ENCODE assay signal across 8 mouse cellular contexts in the genomic region with DNA sequence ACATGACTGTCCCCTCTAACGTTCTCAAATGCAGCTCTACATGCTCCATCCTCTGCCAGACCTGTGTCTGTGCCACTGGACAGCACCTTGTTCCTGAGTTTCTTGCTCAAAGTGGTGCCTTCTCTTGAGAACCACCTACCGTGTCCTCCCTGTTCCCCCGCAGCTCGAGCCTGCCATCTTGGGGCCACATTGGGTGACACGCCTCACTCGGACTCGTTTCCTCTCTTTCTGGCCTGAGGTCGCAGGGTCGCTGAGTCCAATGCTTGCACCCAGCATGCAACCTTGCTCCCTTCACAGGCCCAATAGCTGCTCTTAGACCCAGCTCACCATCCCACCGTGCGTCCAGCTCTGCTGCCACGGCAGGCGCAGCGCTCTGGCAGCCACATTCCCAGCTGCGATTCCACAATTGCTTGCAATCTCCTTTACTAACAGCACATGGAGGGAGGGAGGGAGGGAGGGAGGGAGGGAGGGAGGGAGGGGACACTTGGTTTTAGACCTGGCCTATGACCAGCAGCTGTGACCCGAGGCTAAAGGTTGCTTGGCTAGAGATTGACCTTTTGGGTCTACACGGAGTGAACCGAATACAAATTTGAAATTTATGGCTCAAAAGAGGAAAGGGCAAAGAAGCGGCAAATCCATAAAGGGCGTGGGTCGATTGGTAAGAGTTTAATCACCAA. TPM values are rescaled to one million over a fixed set of nuclear protein-coding genes. Genes with fewer than 3 reads are reported as not detected.
DNase-seq lines count a peak whose midpoint lies in the region; ATAC-seq and TF ChIP-seq lines count a peak whose summit lies in the region.

No protein-coding gene starts in this region.

- peak; percentile 85 for DNase-seq in forebrain, embryonic 11.5 days (ENCODE audit: low spot score)
- DNase-seq in cerebellum, adult 9-11 months = peak; percentile 82
- peak; percentile 88 for DNase-seq in gastrocnemius, adult 18-20 months (ENCODE audit: low spot score)
- DNase-seq in hindbrain, postnatal 0 days (ENCODE audit: low spot score) = peak; percentile 61
- peak; percentile 66 to 72 for DNase-seq in left cerebral cortex, postnatal 14 days (ENCODE audit: low spot score in 2 of 2)
- DNase-seq in skeletal muscle tissue, adult 2 months (ENCODE audit: low read depth, low spot score) = peak; percentile 67

- no peaks in the 10 kb centered on the region for H3K27me3 ChIP-seq in forebrain, embryonic 11.5 days (ENCODE audit: control insufficient read depth, insufficient read depth, low read length)
- no peaks in the 10 kb centered on the region for H3K27me3 ChIP-seq in forebrain, embryonic 16.5 days (replicated peaks; ENCODE audit: control insufficient read depth, insufficient read depth, low read length)
- no peaks in the 10 kb centered on the region for H3K27me3 ChIP-seq in hindbrain, postnatal 0 days (ENCODE audit: insufficient read depth, low read length)

- intact Hi-C loops in left cerebral cortex, postnatal 14 days (cut with DNase I) = loop anchor here (1.0 to 2.0 kb wide), 3 partner anchors 33 to 123 kb away; no protein-coding TSS in a partner anchor

- H3K27ac ChIP-seq in forebrain, embryonic 11.5 days (ENCODE audit: low read depth, low read length) = no peak overlapping the region
- no peak overlapping the region for H3K27ac ChIP-seq in forebrain, embryonic 16.5 days (ENCODE audit: low read length)
- H3K27ac ChIP-seq in hindbrain, postnatal 0 days = no peak overlapping the region

- peaks cover 8% of the 10 kb centered on the region for H3K4me1 ChIP-seq in forebrain, embryonic 11.5 days (replicated peaks; ENCODE audit: control insufficient read depth, insufficient read depth, low read length)
- peaks cover 8% of the 10 kb centered on the region for H3K4me1 ChIP-seq in forebrain, embryonic 16.5 days (replicated peaks; ENCODE audit: control insufficient read depth, insufficient read depth, low read length)
- peaks cover 5% of the 10 kb centered on the region; the same call in 1 of the 2 replicates for H3K4me1 ChIP-seq in hindbrain, postnatal 0 days (ENCODE audit: insufficient read depth, low read length)

- H3K9ac ChIP-seq in forebrain, embryonic 11.5 days (ENCODE audit: low read length) = no peak overlapping the region
- no peak overlapping the region for H3K9ac ChIP-seq in forebrain, embryonic 16.5 days (replicated peaks; ENCODE audit: low read depth, low read length)
- H3K9ac ChIP-seq in hindbrain, postnatal 0 days (replicated peaks; ENCODE audit: low read length) = no peak overlapping the region

- 15% methylated on average over 21 of the region's 21 CpGs for WGBS in forebrain, embryonic 11.5 days
- WGBS in forebrain, embryonic 16.5 days = 15% methylated on average over 21 of the region's 21 CpGs
- 11% methylated on average over 21 of the region's 21 CpGs for WGBS in hindbrain, postnatal 0 days

- no peak overlapping the region for H3K4me2 ChIP-seq in forebrain, embryonic 11.5 days (ENCODE audit: low read depth, low read length, severe bottlenecking)
- H3K4me2 ChIP-seq in forebrain, embryonic 16.5 days (ENCODE audit: low read length) = no peak overlapping the region
- no peak overlapping the region for H3K4me2 ChIP-seq in hindbrain, postnatal 0 days (ENCODE audit: low read depth, low read length)

- ATAC-seq in forebrain, embryonic 11.5 days (replicated peaks; ENCODE audit: low FRiP score) = no peak
- no peak for ATAC-seq in forebrain, embryonic 16.5 days
- ATAC-seq in hindbrain, postnatal 0 days = no peak
- peak; percentile 63 for ATAC-seq in megakaryocyte-erythroid progenitor cell, adult 5-6 weeks (replicated peaks; ENCODE audit: low FRiP score, low TSS enrichment, poor library complexity, severe bottlenecking)

- no peaks in the 10 kb centered on the region for H3K9me3 ChIP-seq in forebrain, embryonic 11.5 days (ENCODE audit: control insufficient read depth, low read length)
- no peaks in the 10 kb centered on the region for H3K9me3 ChIP-seq in forebrain, embryonic 16.5 days (ENCODE audit: control insufficient read depth, low read length)
- no peaks in the 10 kb centered on the region for H3K9me3 ChIP-seq in hindbrain, postnatal 0 days (ENCODE audit: low read length)

- H3K4me3 ChIP-seq in forebrain, embryonic 11.5 days (ENCODE audit: low read depth, low read length) = no peak overlapping the region
- no peak overlapping the region for H3K4me3 ChIP-seq in forebrain, embryonic 16.5 days (replicated peaks; ENCODE audit: low read length)
- H3K4me3 ChIP-seq in hindbrain, postnatal 0 days (ENCODE audit: low read length) = no peak overlapping the region

- TF ChIP-seq CTCF in hindbrain, postnatal 0 days (IDR thresholded peaks at IDR 0.05; ENCODE audit: low read depth) = peak; percentile 92

- peaks cover 3% of the 10 kb centered on the region; the same call in 1 of the 2 replicates for H3K36me3 ChIP-seq in forebrain, embryonic 11.5 days (ENCODE audit: control insufficient read depth, insufficient read depth, low read length)
- no peaks in the 10 kb centered on the region; the same call in 1 of the 2 replicates for H3K36me3 ChIP-seq in forebrain, embryonic 16.5 days (ENCODE audit: control insufficient read depth, insufficient read depth)
- peaks cover under 1% of the 10 kb centered on the region; the same call in 1 of the 2 replicates for H3K36me3 ChIP-seq in hindbrain, postnatal 0 days (ENCODE audit: insufficient read depth, low read length)

RNA-seq across cellular contexts. Expression of gene Wdr18, which starts 1.7 kb away (rescaled TPM):
- 111 and 112 TPM in 2 replicates for polyA plus RNA-seq in forebrain, embryonic 11.5 days (2014; fragmentation: Nextera tagmentation; extraction: Ambion mirVana)
- 81.8 and 97.7 TPM in 2 replicates for polyA plus RNA-seq in forebrain, embryonic 16.5 days (2015; fragmentation: Nextera tagmentation; extraction: Ambion mirVana)
- total RNA-seq in gastrocnemius, adult 18-20 months (2021) = 10 to 100 TPM; 21.0 to 22.9 TPM
- 74.6 and 81.6 TPM in 2 replicates for total RNA-seq in hindbrain, postnatal 0 days (2014; rRNA removed)
- polyA plus RNA-seq in hindbrain, postnatal 0 days (2015; fragmentation: Nextera tagmentation; extraction: Ambion mirVana) = 109 TPM in 2 replicates
- 10 to 100 TPM; 45.3 to 46.5 TPM for total RNA-seq in left cerebral cortex, postnatal 14 days (2021)
- total RNA-seq in megakaryocyte-erythroid progenitor cell, adult 5-6 weeks (2014; fragmentation: Nextera tagmentation) = 82.9 and 86.4 TPM in 2 replicates
- total RNA-seq in megakaryocyte-erythroid progenitor cell, adult 5-6 weeks (2017) = 23.4 and 24.8 TPM in 2 replicates

RNA-seq across cellular contexts. Expression of gene Grin3b, which starts 12.2 kb away (rescaled TPM):
- 0.29 and 0.33 TPM in 2 replicates for polyA plus RNA-seq in forebrain, embryonic 11.5 days (2014; fragmentation: Nextera tagmentation; extraction: Ambion mirVana)
- polyA plus RNA-seq in forebrain, embryonic 16.5 days (2015; fragmentation: Nextera tagmentation; extraction: Ambion mirVana) = 0.29 and 0.60 TPM in 2 replicates
- total RNA-seq in gastrocnemius, adult 18-20 months (2021) = under 1 TPM; 0.32 to 0.59 TPM
- total RNA-seq in hindbrain, postnatal 0 days (2014; rRNA removed) = 0.68 and 0.97 TPM in 2 replicates
- polyA plus RNA-seq in hindbrain, postnatal 0 days (2015; fragmentation: Nextera tagmentation; extraction: Ambion mirVana) = 0.20 and 0.51 TPM in 2 replicates
- total RNA-seq in left cerebral cortex, postnatal 14 days (2021) = under 1 TPM; 0.21 to 0.40 TPM
- not detected in 2 replicates for total RNA-seq in megakaryocyte-erythroid progenitor cell, adult 5-6 weeks (2014; fragmentation: Nextera tagmentation)
- total RNA-seq in megakaryocyte-erythroid progenitor cell, adult 5-6 weeks (2017) = not detected in 2 replicates

RNA-seq across cellular contexts. Expression of gene Tmem259, which starts 25.9 kb away (rescaled TPM):
- 17.8 and 18.6 TPM in 2 replicates for polyA plus RNA-seq in forebrain, embryonic 11.5 days (2014; fragmentation: Nextera tagmentation; extraction: Ambion mirVana)
- 12.3 and 12.8 TPM in 2 replicates for polyA plus RNA-seq in forebrain, embryonic 16.5 days (2015; fragmentation: Nextera tagmentation; extraction: Ambion mirVana)
- 10 to 100 TPM; 68.7 to 84.2 TPM for total RNA-seq in gastrocnemius, adult 18-20 months (2021)
- total RNA-seq in hindbrain, postnatal 0 days (2014; rRNA removed) = 161 and 179 TPM in 2 replicates
- polyA plus RNA-seq in hindbrain, postnatal 0 days (2015; fragmentation: Nextera tagmentation; extraction: Ambion mirVana) = 25.6 and 27.1 TPM in 2 replicates
- 100 to 1,000 TPM; 140 to 152 TPM for total RNA-seq in left cerebral cortex, postnatal 14 days (2021)
- total RNA-seq in megakaryocyte-erythroid progenitor cell, adult 5-6 weeks (2014; fragmentation: Nextera tagmentation) = 75.5 and 83.0 TPM in 2 replicates
- total RNA-seq in megakaryocyte-erythroid progenitor cell, adult 5-6 weeks (2017) = 47.3 and 63.9 TPM in 2 replicates

RNA-seq across cellular contexts. Expression of gene Cnn2, which starts 30.1 kb away (rescaled TPM):
- polyA plus RNA-seq in forebrain, embryonic 11.5 days (2014; fragmentation: Nextera tagmentation; extraction: Ambion mirVana) = 160 and 182 TPM in 2 replicates
- 30.5 and 31.3 TPM in 2 replicates for polyA plus RNA-seq in forebrain, embryonic 16.5 days (2015; fragmentation: Nextera tagmentation; extraction: Ambion mirVana)
- 10 to 100 TPM in 1 of 2 experiments, 1 to 10 TPM in 1; 5.2 to 10.5 TPM for total RNA-seq in gastrocnemius, adult 18-20 months (2021)
- total RNA-seq in hindbrain, postnatal 0 days (2014; rRNA removed) = 17.2 and 17.9 TPM in 2 replicates
- 15.0 and 16.4 TPM in 2 replicates for polyA plus RNA-seq in hindbrain, postnatal 0 days (2015; fragmentation: Nextera tagmentation; extraction: Ambion mirVana)
- total RNA-seq in left cerebral cortex, postnatal 14 days (2021) = 10 to 100 TPM in 1 of 2 experiments, 1 to 10 TPM in 1; 9.5 to 11.9 TPM
- total RNA-seq in megakaryocyte-erythroid progenitor cell, adult 5-6 weeks (2014; fragmentation: Nextera tagmentation) = 18.0 and 24.6 TPM in 2 replicates
- 13.8 and 25.6 TPM in 2 replicates for total RNA-seq in megakaryocyte-erythroid progenitor cell, adult 5-6 weeks (2017)

RNA-seq across cellular contexts. Expression of gene Arid3a, which starts 31.4 kb away (rescaled TPM):
- polyA plus RNA-seq in forebrain, embryonic 11.5 days (2014; fragmentation: Nextera tagmentation; extraction: Ambion mirVana) = 5.4 and 6.6 TPM in 2 replicates
- 2.4 and 3.5 TPM in 2 replicates for polyA plus RNA-seq in forebrain, embryonic 16.5 days (2015; fragmentation: Nextera tagmentation; extraction: Ambion mirVana)
- total RNA-seq in gastrocnemius, adult 18-20 months (2021) = 1 to 10 TPM; 1.5 to 1.7 TPM
- 9.7 and 10.1 TPM in 2 replicates for total RNA-seq in hindbrain, postnatal 0 days (2014; rRNA removed)
- 2.5 and 2.6 TPM in 2 replicates for polyA plus RNA-seq in hindbrain, postnatal 0 days (2015; fragmentation: Nextera tagmentation; extraction: Ambion mirVana)
- total RNA-seq in left cerebral cortex, postnatal 14 days (2021) = 1 to 10 TPM; 5.4 to 7.0 TPM
- total RNA-seq in megakaryocyte-erythroid progenitor cell, adult 5-6 weeks (2014; fragmentation: Nextera tagmentation) = 4.4 and 5.9 TPM in 2 replicates
- 5.4 and 6.0 TPM in 2 replicates for total RNA-seq in megakaryocyte-erythroid progenitor cell, adult 5-6 weeks (2017)
